Comparison of ENCODE assay signal across 15 mouse cellular contexts in the genomic region with DNA sequence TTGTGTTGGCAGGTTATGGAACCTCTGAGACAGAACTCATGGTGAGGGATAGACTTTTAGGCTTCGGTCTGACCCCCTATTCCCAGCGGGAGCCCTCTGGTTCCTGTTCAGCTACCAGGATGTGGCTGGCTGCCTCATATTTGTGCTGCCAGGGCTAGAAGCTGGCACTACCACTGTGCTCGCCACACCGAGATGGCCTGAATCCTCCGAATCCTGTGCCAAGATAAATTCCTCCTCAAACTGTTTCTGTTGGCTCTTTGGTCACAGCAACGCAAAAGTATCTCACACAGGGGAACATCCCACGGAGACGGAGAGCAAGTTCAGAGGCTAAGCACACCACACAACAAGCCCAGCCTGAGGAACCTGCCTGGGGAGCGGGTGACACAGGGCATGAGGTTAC.
DNase-seq lines count a peak whose midpoint lies in the region; TF ChIP-seq lines count a peak whose summit lies in the region.
"Had no signal": no experiment of that assay in that cellular context is flagged by ENCODE, and none has a peak within 500 bp of the region (broad histone marks: within the 10 kb centered on the region; RNA-seq: fewer than 3 reads in every experiment).

No protein-coding gene starts in this region.

- H3K27me3 ChIP-seq in cerebellum, adult 2 months (ENCODE audit: control insufficient read depth, insufficient read depth, low read length), result no peaks in the 10 kb centered on the region
- H3K27me3 ChIP-seq: forebrain, embryonic 12.5 days; heart, embryonic 15.5 days; intestine, embryonic 15.5 days had no signal

- peaks cover 18% of the 10 kb centered on the region for H3K4me1 ChIP-seq in cerebellum, adult 2 months (ENCODE audit: control insufficient read depth, insufficient read depth, low read length)

- no peak for TF ChIP-seq CTCF in cerebellum, adult 2 months (IDR thresholded peaks at IDR 0.05; ENCODE audit: borderline replicate concordance, insufficient read depth, low read depth, low read length)

- 10% methylated on average over 9 of the region's 9 CpGs for WGBS in cerebellum, adult 2 months

- DNase-seq in cerebellum, adult 2 months, result peak; percentile 33 to 59
- DNase-seq in cerebellum, postnatal 4 days (ENCODE audit: low spot score in 2 of 2), result no peak
- DNase-seq in kidney, adult 9 months, result peak; percentile 52
- DNase-seq in kidney, postnatal 4 days, result no peak
- peak; percentile 48 for DNase-seq in Muller cell, postnatal 12 days (ENCODE audit: inconsistent ontology term)
- peak; percentile 68 to 78 for DNase-seq in cerebellum, postnatal 14 days
- DNase-seq in layer of hippocampus, postnatal 10 days (ENCODE audit: low spot score in 2 of 2), result no peak
- DNase-seq in heart, adult 11 months, result no peak
- DNase-seq: liver; lung, postnatal 14 days; retina, postnatal 1 day; thymus, postnatal 25 days had no signal

- no peak overlapping the region for H3K4me3 ChIP-seq in cerebellum, adult 2 months (replicated peaks; ENCODE audit: insufficient read depth, low read depth, low read length)
- H3K4me3 ChIP-seq: forebrain, embryonic 12.5 days; heart, embryonic 15.5 days; intestine, embryonic 15.5 days had no signal

- no peak overlapping the region for H3K27ac ChIP-seq in cerebellum, adult 2 months (ENCODE audit: insufficient read depth, low read length)
- H3K27ac ChIP-seq: forebrain, embryonic 12.5 days; heart, embryonic 15.5 days; intestine, embryonic 15.5 days had no signal

- TF ChIP-seq POLR2A in cerebellum, adult 2 months (IDR thresholded peaks at IDR 0.05; ENCODE audit: borderline replicate concordance, insufficient read depth, low read length), result no peak

Comparison
In these comparisons a context has a peak if more than half of its experiments do, and no peak if none do; other contexts are left out.
1. DNase-seq: peak in cerebellum, adult 2 months (2 of 2), kidney, adult 9 months (single experiment), Muller cell, postnatal 12 days (single experiment) and cerebellum, postnatal 14 days (2 of 2); none in cerebellum, postnatal 4 days (0 of 2), kidney, postnatal 4 days (0 of 2), layer of hippocampus, postnatal 10 days (0 of 2) and heart, adult 11 months (single experiment).